Mouse (Mus musculus) hindbrain, postnatal 0 days (tissue): ENCODE measurements around the gene Zdhhc14. TPM values are rescaled to one million over a fixed set of nuclear protein-coding genes. Genes with fewer than 3 reads are reported as not detected.

Experiments used
- ATAC-seq: fragments of 200-750 bp; cut with Nextera tagmentation; 2 replicates; pipeline ENCODE4 v1.8.0; 2017; ENCODE audit warnings: mild to moderate bottlenecking, moderate TSS enrichment, moderate library complexity
- DNase-seq: peaks from one replicate; pipeline ENCODE4 v3.0.0-alpha.2; 2015; ENCODE audit warnings: low spot score
- H3K27ac ChIP-seq: fragments of 300-500 bp; sonication (generic); 2 replicates; pipeline ENCODE4 v1.5.1; 2014; ENCODE audit warnings: mild to moderate bottlenecking
- H3K27me3 ChIP-seq: fragments of 300-500 bp; sonication (generic); 2 replicates; pipeline ENCODE4 v1.6.1; 2014; ENCODE audit warnings: low read length, mixed read lengths; ENCODE audit not compliant: insufficient read depth
- H3K36me3 ChIP-seq: fragments of 300-500 bp; sonication (generic); 2 replicates; pipeline ENCODE4 v1.6.1; 2014; ENCODE audit warnings: low read length, mixed read lengths; ENCODE audit not compliant: insufficient read depth
- H3K4me1 ChIP-seq: fragments of 300-500 bp; sonication (generic); 2 replicates; pipeline ENCODE4 v1.6.1; 2014; ENCODE audit warnings: antibody characterized with exemption, low read length, mixed read lengths; ENCODE audit not compliant: insufficient read depth
- H3K4me2 ChIP-seq: fragments of 300-500 bp; sonication (generic); 2 replicates; pipeline ENCODE4 v1.6.1; 2014; ENCODE audit warnings: low read depth, mild to moderate bottlenecking, low read length, moderate library complexity, mixed read lengths
- H3K4me3 ChIP-seq: fragments of 300-500 bp; sonication (generic); 2 replicates; pipeline ENCODE4 v1.5.1; 2014; ENCODE audit warnings: low read length
- H3K9ac ChIP-seq: fragments of 300-500 bp; sonication (generic); replicated peaks from 2 replicates; pipeline ENCODE4 v1.6.1; 2014; ENCODE audit warnings: mild to moderate bottlenecking, low read length, moderate library complexity, mixed read lengths
- H3K9me3 ChIP-seq: fragments of 300-500 bp; sonication (generic); 2 replicates; pipeline ENCODE4 v1.6.1; 2016; ENCODE audit warnings: low read length, mixed read lengths
- CTCF ChIP-seq: IDR thresholded peaks from 2 replicates; pipeline ENCODE4 v1.5.1; 2016; ENCODE audit warnings: antibody characterized with exemption, control low read depth, low read depth
- WGBS: fragments of 180-500 bp; shearing (Covaris S2); extraction: QIAGEN DNeasy Blood & Tissue Kit; methylation state at CpG from one replicate; pipeline ENCODE4 v1.1.7; 2014; 5-methylcytosine and 5-hydroxymethylcytosine counted together
- polyA plus RNA-seq: library from polyadenylated mRNA; unstranded; fragments of >200 nt; fragmentation: Nextera tagmentation; extraction: Ambion mirVana; gene quantifications from 2 replicates; pipeline ENCODE4 v1.2.1, GENCODE M21; 2015
- total RNA-seq: library from RNA; depleted of rRNA; stranded (reverse); fragments of >200 nt; gene quantifications from 2 replicates; pipeline ENCODE4 v1.2.3, GENCODE M21; 2014

Zdhhc14 gene
- total and polyA plus RNA-seq, 2 experiments from 2014 or later, result 9.7 to 20.5 TPM

DNA sequence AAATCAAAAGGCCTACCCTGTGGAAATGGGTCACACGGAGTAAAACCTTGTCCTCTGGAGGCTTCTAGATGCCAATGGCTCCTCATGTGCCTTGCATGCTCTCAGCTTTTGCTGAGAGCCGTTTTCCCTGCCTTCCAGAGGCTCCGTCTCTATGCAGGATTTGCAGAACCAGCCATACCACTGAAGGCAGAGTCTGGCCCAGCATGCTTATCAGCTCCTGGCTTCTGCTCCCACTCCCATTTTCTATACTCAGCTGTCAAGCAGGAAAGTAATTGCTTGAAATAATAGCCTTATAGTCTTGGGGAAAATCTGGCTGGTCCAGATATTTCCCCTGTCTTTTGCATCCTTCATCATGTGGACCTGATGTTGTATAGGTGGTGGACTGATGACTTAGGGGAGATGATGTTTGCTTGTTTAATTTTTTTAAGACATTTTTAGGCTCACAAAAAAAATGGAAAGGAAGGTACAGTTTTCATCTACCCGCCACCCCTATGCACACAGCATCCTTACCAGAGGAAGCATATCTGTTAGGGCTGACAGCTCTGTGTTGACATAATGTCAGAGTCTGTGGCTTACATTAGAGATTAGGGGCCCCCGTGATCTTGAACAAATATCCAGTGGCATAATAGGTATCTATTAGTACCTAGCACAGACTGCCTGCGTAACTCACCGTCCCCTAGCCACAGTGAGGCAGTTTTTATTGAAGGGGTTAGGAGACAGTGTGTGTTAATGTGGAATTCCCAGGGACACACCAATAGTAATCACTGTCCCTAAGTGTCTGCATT lies 218.2 kb downstream of the Zdhhc14 start:
- no peak for TF ChIP-seq CTCF
- H3K4me1 ChIP-seq, result no peaks in the 10 kb centered on the region
- H3K4me3 ChIP-seq, result no peak overlapping the region
- ATAC-seq (no peak), DNase-seq (no peak)
- H3K36me3 ChIP-seq, result no peaks in the 10 kb centered on the region
- no peak overlapping the region for H3K27ac ChIP-seq
- WGBS, result 56% methylated on average over 7 of the region's 7 CpGs
- no peak overlapping the region for H3K9ac ChIP-seq
- H3K9me3 ChIP-seq, result no peaks in the 10 kb centered on the region
- no peaks in the 10 kb centered on the region for H3K27me3 ChIP-seq
- no peak overlapping the region for H3K4me2 ChIP-seq

DNA sequence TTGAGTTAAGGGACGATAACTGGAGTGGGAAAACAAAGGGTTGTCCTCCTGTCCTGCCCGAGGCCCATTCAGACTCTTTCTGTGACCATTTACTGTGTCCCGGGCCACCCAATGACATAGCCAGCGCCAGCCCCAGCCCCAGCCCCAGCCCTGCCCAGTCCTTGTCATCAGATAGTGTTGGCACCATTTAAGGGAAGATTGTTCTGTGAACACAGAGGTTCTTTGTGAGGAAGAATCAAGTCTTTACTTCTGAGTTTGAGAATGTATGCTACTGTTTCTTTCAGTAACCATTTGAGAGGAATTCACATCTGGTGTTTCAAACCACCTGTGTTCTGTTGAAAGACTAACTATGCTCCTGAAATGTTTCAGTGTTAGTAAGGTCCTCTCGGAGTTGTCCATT lies 219.5 kb downstream of the Zdhhc14 start:
- no peak for ATAC-seq
- H3K9ac ChIP-seq, result no peak overlapping the region
- no peak overlapping the region for H3K27ac ChIP-seq
- H3K4me2 ChIP-seq, result no peak overlapping the region
- H3K36me3 ChIP-seq, result no peaks in the 10 kb centered on the region
- WGBS, result 67% methylated on average over 5 of the region's 5 CpGs
- no peaks in the 10 kb centered on the region for H3K4me1 ChIP-seq
- DNase-seq, result no peak
- no peaks in the 10 kb centered on the region for H3K27me3 ChIP-seq
- no peak for TF ChIP-seq CTCF
- H3K9me3 ChIP-seq, result no peaks in the 10 kb centered on the region
- no peak overlapping the region for H3K4me3 ChIP-seq

DNA sequence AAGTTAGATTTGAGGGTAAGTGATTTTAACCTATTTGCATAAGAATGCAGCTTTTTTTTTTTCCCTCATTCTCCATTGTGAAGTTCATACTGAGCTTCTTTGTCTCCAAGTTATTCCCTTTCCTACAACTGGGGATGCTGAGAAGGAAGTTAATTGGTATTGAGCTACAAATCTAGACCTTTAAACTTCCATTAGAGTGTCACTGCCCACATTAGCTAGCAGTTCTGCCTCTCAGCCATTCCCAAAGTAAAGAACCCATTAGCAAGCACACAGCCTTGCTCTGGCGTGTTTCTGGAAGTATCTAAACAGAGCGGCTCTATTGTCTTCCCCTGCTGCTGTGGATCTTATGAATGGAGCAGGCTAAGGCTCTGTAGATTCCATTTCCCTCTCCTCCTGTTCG lies 220.8 kb downstream of the Zdhhc14 start:
- H3K4me2 ChIP-seq, result no peak overlapping the region

DNA sequence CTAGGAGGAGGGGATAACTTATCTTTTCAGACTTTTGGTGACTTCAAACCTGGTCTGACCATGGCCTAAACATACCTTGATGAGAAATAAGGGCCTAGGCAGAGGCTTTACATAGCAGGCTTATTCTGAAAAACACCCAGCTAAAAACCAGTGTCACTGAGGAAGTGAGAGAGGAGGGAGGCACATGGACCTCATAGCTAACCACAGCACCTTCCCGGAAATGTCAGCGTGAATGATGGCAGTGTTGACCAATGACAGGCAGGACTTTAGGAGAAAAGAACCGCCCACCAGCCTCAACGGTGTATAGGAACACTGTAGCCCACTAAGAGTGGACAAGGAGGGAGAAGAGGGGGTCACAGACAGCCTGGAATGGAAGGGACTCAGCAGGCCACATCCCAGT lies 224.6 kb downstream of the Zdhhc14 start:
- no peaks in the 10 kb centered on the region for H3K9me3 ChIP-seq
- no peak for TF ChIP-seq CTCF
- ATAC-seq, result no peak
- no peak overlapping the region for H3K4me2 ChIP-seq
- WGBS, result 82% methylated on average over 4 of the region's 4 CpGs
- H3K4me3 ChIP-seq, result no peak overlapping the region
- no peaks in the 10 kb centered on the region for H3K36me3 ChIP-seq
- DNase-seq, result no peak
- H3K27me3 ChIP-seq, result no peaks in the 10 kb centered on the region
- no peak overlapping the region for H3K9ac ChIP-seq
- no peak overlapping the region for H3K27ac ChIP-seq
- H3K4me1 ChIP-seq, result no peaks in the 10 kb centered on the region

More for the DNA sequence above, 220.8 kb downstream of the Zdhhc14 start:
- no peaks in the 10 kb centered on the region for H3K4me1 ChIP-seq
- no peak overlapping the region for H3K27ac ChIP-seq
- no peaks in the 10 kb centered on the region for H3K27me3 ChIP-seq
- no peaks in the 10 kb centered on the region for H3K9me3 ChIP-seq
- ATAC-seq, result no peak
- H3K36me3 ChIP-seq, result no peaks in the 10 kb centered on the region
- WGBS, result 28% methylated on average over 3 of the region's 3 CpGs
- TF ChIP-seq CTCF, result no peak
- H3K4me3 ChIP-seq, result no peak overlapping the region
- no peak overlapping the region for H3K9ac ChIP-seq
- no peak for DNase-seq

DNA sequence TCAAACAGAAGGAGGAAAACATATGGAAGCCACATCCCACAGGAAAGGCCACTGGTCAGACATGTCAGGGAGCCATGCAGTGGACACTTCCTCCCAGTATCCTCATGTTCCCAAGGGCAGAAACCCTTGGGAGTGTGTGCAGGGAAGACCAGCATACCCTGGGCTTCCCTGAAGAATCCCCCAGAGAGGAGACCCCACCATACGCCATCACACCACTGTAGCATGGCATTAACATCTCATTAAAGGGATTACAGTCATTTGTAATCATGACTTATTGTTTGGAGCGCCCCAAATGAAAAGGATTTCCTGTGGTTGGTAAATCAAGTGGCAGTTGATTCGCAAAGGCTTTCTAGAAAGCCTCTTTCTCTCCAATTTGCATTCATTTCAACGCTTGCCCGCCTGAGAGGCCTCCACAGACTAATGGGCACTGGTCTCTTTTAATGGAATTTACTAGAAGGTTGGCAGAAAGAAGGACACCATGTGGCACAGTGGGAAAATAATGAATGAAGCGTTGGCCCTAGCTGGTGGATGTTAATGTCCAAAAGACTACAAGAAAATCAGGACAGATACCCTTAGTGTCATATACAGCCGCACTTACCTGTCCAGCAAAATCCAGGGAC lies 226.5 kb downstream of the Zdhhc14 start:
- ATAC-seq (0 out of 2 replicates have a peak, but pooled peaks have one; percentile 38), DNase-seq (peak; percentile 32)
- WGBS, result 43% methylated on average over 7 of the region's 7 CpGs
- Histone ChIP-seq H3K9me3 (no peaks in the 10 kb centered on the region), H3K27me3 (no peaks in the 10 kb centered on the region), H3K27ac (no peak overlapping the region), H3K4me3 (no peak overlapping the region), H3K9ac (no peak overlapping the region), H3K4me2 (no peak overlapping the region), H3K4me1 (no peaks in the 10 kb centered on the region), H3K36me3 (no peaks in the 10 kb centered on the region)
- no peak for TF ChIP-seq CTCF

DNA sequence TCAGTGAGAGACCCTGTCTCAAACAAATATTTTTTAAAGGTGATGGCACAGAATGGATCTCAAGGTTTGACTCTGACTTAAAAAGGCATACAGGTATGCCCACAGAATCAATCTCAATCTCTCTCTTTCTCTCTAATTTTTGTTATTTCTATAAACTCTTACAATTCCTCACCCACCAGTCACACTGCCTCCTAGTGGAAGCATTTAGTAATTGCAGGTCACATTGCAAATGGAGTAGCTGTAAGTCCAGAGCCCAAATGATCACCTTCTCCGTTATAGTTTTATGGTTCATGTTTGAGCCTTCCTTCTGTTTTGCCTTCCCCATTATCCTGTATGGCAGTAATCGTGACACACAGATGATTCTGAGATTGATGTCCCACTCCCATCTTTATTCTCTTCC lies 230.4 kb downstream of the Zdhhc14 start:
- Histone ChIP-seq H3K27me3 (no peaks in the 10 kb centered on the region), H3K4me3 (no peak overlapping the region), H3K4me1 (no peaks in the 10 kb centered on the region), H3K9ac (no peak overlapping the region), H3K36me3 (no peaks in the 10 kb centered on the region), H3K27ac (no peak overlapping the region), H3K4me2 (no peak overlapping the region), H3K9me3 (no peaks in the 10 kb centered on the region)
- WGBS, result 90% methylated on average over 2 of the region's 2 CpGs
- peak; percentile 51; the same call in 1 of the 2 replicates for TF ChIP-seq CTCF
- no peak for ATAC-seq
- no peak for DNase-seq
